13 mouse cellular contexts compared by ENCODE assay signal in genomic region chr11:102898408-102898807, GRCm38 (mm10). TPM values are rescaled to one million over a fixed set of nuclear protein-coding genes. Genes with fewer than 3 reads are reported as not detected.
DNase-seq lines count a peak whose midpoint lies in the region; ATAC-seq lines count a peak whose summit lies in the region.
"Had no signal": no experiment of that assay in that cellular context is flagged by ENCODE, and none has a peak within 500 bp of the region (broad histone marks: within the 10 kb centered on the region; RNA-seq: fewer than 3 reads in every experiment).

No protein-coding gene starts in this region.

- H3K36me3 ChIP-seq in forebrain, embryonic 13.5 days (ENCODE audit: poor library complexity, severe bottlenecking): no peaks in the 10 kb centered on the region
- no peaks in the 10 kb centered on the region for H3K36me3 ChIP-seq in forebrain, embryonic 12.5 days (replicated peaks)
- H3K36me3 ChIP-seq in midbrain, embryonic 12.5 days: no peaks in the 10 kb centered on the region
- H3K36me3 ChIP-seq in midbrain, embryonic 11.5 days (ENCODE audit: control insufficient read depth, insufficient read depth, low read length): no peaks in the 10 kb centered on the region
- no peaks in the 10 kb centered on the region for H3K36me3 ChIP-seq in hindbrain, embryonic 16.5 days (ENCODE audit: control insufficient read depth, insufficient read depth, low read length)
- H3K36me3 ChIP-seq: embryonic facial prominence, embryonic 12.5 days had no signal

- H3K9ac ChIP-seq in forebrain, embryonic 13.5 days: peak overlapping the region; percentile 21; the same call in 1 of the 2 replicates
- no peak overlapping the region for H3K9ac ChIP-seq in forebrain, embryonic 12.5 days
- 0 out of 2 replicates have a peak overlapping the region, but pooled peaks have one; percentile 24 for H3K9ac ChIP-seq in midbrain, embryonic 12.5 days (replicated peaks)
- no peak overlapping the region for H3K9ac ChIP-seq in midbrain, embryonic 11.5 days (ENCODE audit: low read length)
- no peak overlapping the region for H3K9ac ChIP-seq in hindbrain, embryonic 16.5 days (ENCODE audit: low read depth, low read length)
- H3K9ac ChIP-seq: embryonic facial prominence, embryonic 12.5 days had no signal

- no peak overlapping the region; the same call in 1 of the 2 replicates for H3K27ac ChIP-seq in forebrain, embryonic 13.5 days
- H3K27ac ChIP-seq in forebrain, embryonic 12.5 days: no peak overlapping the region
- H3K27ac ChIP-seq in midbrain, embryonic 12.5 days (replicated peaks): no peak overlapping the region
- no peak overlapping the region for H3K27ac ChIP-seq in midbrain, embryonic 11.5 days (ENCODE audit: low read depth, low read length)
- 0 out of 2 replicates have a peak overlapping the region, but pooled peaks have one; percentile 5 for H3K27ac ChIP-seq in hindbrain, embryonic 16.5 days (ENCODE audit: low read depth, low read length)
- H3K27ac ChIP-seq: embryonic facial prominence, embryonic 12.5 days had no signal

- WGBS in forebrain, embryonic 13.5 days: 64% methylated on average over 9 of the region's 9 CpGs
- 76% methylated on average over 9 of the region's 9 CpGs for WGBS in forebrain, embryonic 12.5 days
- 82% methylated on average over 9 of the region's 9 CpGs for WGBS in midbrain, embryonic 12.5 days
- 82% methylated on average over 9 of the region's 9 CpGs for WGBS in midbrain, embryonic 11.5 days
- 49% methylated on average over 9 of the region's 9 CpGs for WGBS in hindbrain, embryonic 16.5 days

- no peak overlapping the region for H3K4me3 ChIP-seq in forebrain, embryonic 13.5 days
- H3K4me3 ChIP-seq in forebrain, embryonic 12.5 days (replicated peaks): no peak overlapping the region
- H3K4me3 ChIP-seq in midbrain, embryonic 12.5 days: no peak overlapping the region
- H3K4me3 ChIP-seq in midbrain, embryonic 11.5 days (ENCODE audit: low read depth, low read length): no peak overlapping the region
- H3K4me3 ChIP-seq in hindbrain, embryonic 16.5 days (ENCODE audit: low read length): no peak overlapping the region
- H3K4me3 ChIP-seq: embryonic facial prominence, embryonic 12.5 days had no signal

- no peak for DNase-seq in midbrain, embryonic 11.5 days (ENCODE audit: low spot score, missing footprints)
- DNase-seq in right cerebral cortex, postnatal 4 days: peak; percentile 46
- DNase-seq in thymus, postnatal 0 days (ENCODE audit: low spot score): no peak
- DNase-seq in gastrocnemius, postnatal 4 days (ENCODE audit: low spot score in 2 of 2): no peak
- DNase-seq: adrenal gland, postnatal 36 days; lung, postnatal 10 days; thymus, postnatal 4 days had no signal

- peaks cover 34% of the 10 kb centered on the region for H3K27me3 ChIP-seq in forebrain, embryonic 13.5 days
- H3K27me3 ChIP-seq in forebrain, embryonic 12.5 days: peaks cover 38% of the 10 kb centered on the region
- peaks cover 55% of the 10 kb centered on the region for H3K27me3 ChIP-seq in midbrain, embryonic 12.5 days
- peaks cover 13% of the 10 kb centered on the region for H3K27me3 ChIP-seq in midbrain, embryonic 11.5 days (ENCODE audit: control insufficient read depth, insufficient read depth, low read length)
- H3K27me3 ChIP-seq in hindbrain, embryonic 16.5 days (replicated peaks; ENCODE audit: control insufficient read depth, insufficient read depth, low read length): peaks cover 27% of the 10 kb centered on the region

- ATAC-seq in forebrain, embryonic 13.5 days: peak; percentile 64; the same call in 1 of the 2 replicates
- ATAC-seq in forebrain, embryonic 12.5 days (ENCODE audit: low FRiP score): no peak
- ATAC-seq in midbrain, embryonic 12.5 days (ENCODE audit: low FRiP score, low read depth): no peak
- no peak for ATAC-seq in midbrain, embryonic 11.5 days (ENCODE audit: low FRiP score)
- ATAC-seq in hindbrain, embryonic 16.5 days: peak; percentile 95
- ATAC-seq: intestine, embryonic 16.5 days had no signal

- peaks cover 9% of the 10 kb centered on the region for H3K4me1 ChIP-seq in forebrain, embryonic 13.5 days
- H3K4me1 ChIP-seq in forebrain, embryonic 12.5 days: peaks cover 2% of the 10 kb centered on the region
- H3K4me1 ChIP-seq in midbrain, embryonic 12.5 days: peaks cover under 1% of the 10 kb centered on the region; the same call in 1 of the 2 replicates
- no peaks in the 10 kb centered on the region; the same call in 1 of the 2 replicates for H3K4me1 ChIP-seq in midbrain, embryonic 11.5 days (ENCODE audit: control insufficient read depth, insufficient read depth, low read length)
- H3K4me1 ChIP-seq in hindbrain, embryonic 16.5 days (ENCODE audit: control insufficient read depth, insufficient read depth, low read depth, low read length): peaks cover 3% of the 10 kb centered on the region

- H3K4me2 ChIP-seq in forebrain, embryonic 13.5 days: no peak overlapping the region
- no peak overlapping the region for H3K4me2 ChIP-seq in forebrain, embryonic 12.5 days
- no peak overlapping the region for H3K4me2 ChIP-seq in midbrain, embryonic 12.5 days (replicated peaks)
- no peak overlapping the region for H3K4me2 ChIP-seq in midbrain, embryonic 11.5 days
- H3K4me2 ChIP-seq in hindbrain, embryonic 16.5 days (ENCODE audit: low read length): no peak overlapping the region
- H3K4me2 ChIP-seq: embryonic facial prominence, embryonic 12.5 days had no signal

- H3K9me3 ChIP-seq in forebrain, embryonic 13.5 days (replicated peaks): no peaks in the 10 kb centered on the region
- H3K9me3 ChIP-seq in forebrain, embryonic 12.5 days: no peaks in the 10 kb centered on the region
- H3K9me3 ChIP-seq in midbrain, embryonic 12.5 days: no peaks in the 10 kb centered on the region
- no peaks in the 10 kb centered on the region for H3K9me3 ChIP-seq in midbrain, embryonic 11.5 days (ENCODE audit: control insufficient read depth, low read length)
- H3K9me3 ChIP-seq in hindbrain, embryonic 16.5 days (ENCODE audit: control insufficient read depth, low read length): no peaks in the 10 kb centered on the region
- H3K9me3 ChIP-seq: embryonic facial prominence, embryonic 12.5 days had no signal

RNA-seq across cellular contexts. Expression of gene Gfap, which starts 2.3 kb away (rescaled TPM):
- not detected in 2 replicates for polyA plus RNA-seq in forebrain, embryonic 13.5 days (2015; fragmentation: Nextera tagmentation; extraction: Ambion mirVana)
- polyA plus RNA-seq in forebrain, embryonic 12.5 days (2016; fragmentation: Nextera tagmentation; extraction: Ambion mirVana): 0.09 TPM in 1 of 2 replicates, not detected in the other
- polyA plus RNA-seq in midbrain, embryonic 12.5 days (2016; fragmentation: Nextera tagmentation; extraction: Ambion mirVana): not detected in 2 replicates
- polyA plus RNA-seq in midbrain, embryonic 11.5 days (2014; fragmentation: Nextera tagmentation; extraction: Ambion mirVana): 0.11 TPM in 1 of 2 replicates, not detected in the other
- polyA plus RNA-seq in hindbrain, embryonic 16.5 days (2015; fragmentation: Nextera tagmentation; extraction: Ambion mirVana): 4.8 and 15.5 TPM in 2 replicates
- polyA plus RNA-seq in thymus, postnatal 0 days (2015; fragmentation: Nextera tagmentation; extraction: Ambion mirVana): 0.84 and 0.92 TPM in 2 replicates
- under 1 TPM in 1 of 2 experiments, not detected in 1; 0.26 TPM for total RNA-seq in gastrocnemius, postnatal 4 days (2021)

RNA-seq across cellular contexts. Expression of gene Fam187a, which starts 13.4 kb away (rescaled TPM):
- not detected in 2 replicates for polyA plus RNA-seq in forebrain, embryonic 13.5 days (2015; fragmentation: Nextera tagmentation; extraction: Ambion mirVana)
- not detected in 2 replicates for polyA plus RNA-seq in forebrain, embryonic 12.5 days (2016; fragmentation: Nextera tagmentation; extraction: Ambion mirVana)
- not detected in 2 replicates for polyA plus RNA-seq in midbrain, embryonic 12.5 days (2016; fragmentation: Nextera tagmentation; extraction: Ambion mirVana)
- 0.10 and 0.11 TPM in 2 replicates for polyA plus RNA-seq in midbrain, embryonic 11.5 days (2014; fragmentation: Nextera tagmentation; extraction: Ambion mirVana)
- polyA plus RNA-seq in hindbrain, embryonic 16.5 days (2015; fragmentation: Nextera tagmentation; extraction: Ambion mirVana): not detected in 2 replicates
- not detected in 2 replicates for polyA plus RNA-seq in thymus, postnatal 0 days (2015; fragmentation: Nextera tagmentation; extraction: Ambion mirVana)
- total RNA-seq in gastrocnemius, postnatal 4 days (2021): not detected
- total RNA-seq: adrenal gland, postnatal 36 days had no signal
- polyA plus RNA-seq: embryonic facial prominence, embryonic 12.5 days; intestine, embryonic 16.5 days had no signal

RNA-seq across cellular contexts. Expression of gene Ccdc103, which starts 17.4 kb away (rescaled TPM):
- 1.8 and 2.8 TPM in 2 replicates for polyA plus RNA-seq in forebrain, embryonic 13.5 days (2015; fragmentation: Nextera tagmentation; extraction: Ambion mirVana)
- polyA plus RNA-seq in forebrain, embryonic 12.5 days (2016; fragmentation: Nextera tagmentation; extraction: Ambion mirVana): 1.7 and 2.4 TPM in 2 replicates
- polyA plus RNA-seq in midbrain, embryonic 12.5 days (2016; fragmentation: Nextera tagmentation; extraction: Ambion mirVana): 1.8 and 2.3 TPM in 2 replicates
- polyA plus RNA-seq in midbrain, embryonic 11.5 days (2014; fragmentation: Nextera tagmentation; extraction: Ambion mirVana): 1.6 and 1.9 TPM in 2 replicates
- polyA plus RNA-seq in hindbrain, embryonic 16.5 days (2015; fragmentation: Nextera tagmentation; extraction: Ambion mirVana): 2.2 and 2.5 TPM in 2 replicates
- 0.12 and 0.54 TPM in 2 replicates for polyA plus RNA-seq in thymus, postnatal 0 days (2015; fragmentation: Nextera tagmentation; extraction: Ambion mirVana)
- not detected for total RNA-seq in gastrocnemius, postnatal 4 days (2021)

RNA-seq across cellular contexts. Expression of gene Eftud2, which starts 17.6 kb away (rescaled TPM):
- polyA plus RNA-seq in forebrain, embryonic 13.5 days (2015; fragmentation: Nextera tagmentation; extraction: Ambion mirVana): 199 and 235 TPM in 2 replicates
- 274 and 279 TPM in 2 replicates for polyA plus RNA-seq in forebrain, embryonic 12.5 days (2016; fragmentation: Nextera tagmentation; extraction: Ambion mirVana)
- 238 and 242 TPM in 2 replicates for polyA plus RNA-seq in midbrain, embryonic 12.5 days (2016; fragmentation: Nextera tagmentation; extraction: Ambion mirVana)
- polyA plus RNA-seq in midbrain, embryonic 11.5 days (2014; fragmentation: Nextera tagmentation; extraction: Ambion mirVana): 240 and 252 TPM in 2 replicates
- 127 and 140 TPM in 2 replicates for polyA plus RNA-seq in hindbrain, embryonic 16.5 days (2015; fragmentation: Nextera tagmentation; extraction: Ambion mirVana)
- 160 and 164 TPM in 2 replicates for polyA plus RNA-seq in thymus, postnatal 0 days (2015; fragmentation: Nextera tagmentation; extraction: Ambion mirVana)
- total RNA-seq in gastrocnemius, postnatal 4 days (2021): 10 to 100 TPM; 66.4 to 69.7 TPM

RNA-seq across cellular contexts. Expression of gene Kif18b, which starts 26.5 kb away (rescaled TPM):
- polyA plus RNA-seq in forebrain, embryonic 13.5 days (2015; fragmentation: Nextera tagmentation; extraction: Ambion mirVana): 10.3 and 10.7 TPM in 2 replicates
- polyA plus RNA-seq in forebrain, embryonic 12.5 days (2016; fragmentation: Nextera tagmentation; extraction: Ambion mirVana): 10.8 and 13.0 TPM in 2 replicates
- polyA plus RNA-seq in midbrain, embryonic 12.5 days (2016; fragmentation: Nextera tagmentation; extraction: Ambion mirVana): 9.1 and 9.7 TPM in 2 replicates
- 6.3 and 6.9 TPM in 2 replicates for polyA plus RNA-seq in midbrain, embryonic 11.5 days (2014; fragmentation: Nextera tagmentation; extraction: Ambion mirVana)
- polyA plus RNA-seq in hindbrain, embryonic 16.5 days (2015; fragmentation: Nextera tagmentation; extraction: Ambion mirVana): 2.0 and 2.3 TPM in 2 replicates
- 7.5 and 8.4 TPM in 2 replicates for polyA plus RNA-seq in thymus, postnatal 0 days (2015; fragmentation: Nextera tagmentation; extraction: Ambion mirVana)
- total RNA-seq in gastrocnemius, postnatal 4 days (2021): 10 to 100 TPM in 1 of 2 experiments, 1 to 10 TPM in 1; 9.5 to 10.5 TPM

Comparison
In these comparisons a context has a peak if more than half of its experiments do, and no peak if none do; other contexts are left out.
1. ATAC-seq: peak in forebrain, embryonic 13.5 days (single experiment) and hindbrain, embryonic 16.5 days (single experiment); none in forebrain, embryonic 12.5 days (single experiment), midbrain, embryonic 12.5 days (single experiment) and midbrain, embryonic 11.5 days (single experiment).
2. H3K9ac ChIP-seq: peak in forebrain, embryonic 13.5 days (single experiment) and midbrain, embryonic 12.5 days (single experiment); none in forebrain, embryonic 12.5 days (single experiment), midbrain, embryonic 11.5 days (single experiment) and hindbrain, embryonic 16.5 days (single experiment).